Mouse (Mus musculus) CH12F3 (cell line): ENCODE measurements at regions not wholly inside any gene's neighbourhood (a gene's known extent, or its start where the extent isn't known, plus 50 kb on each side); places are given as distances from the start of the nearest gene placed in this dataset.

Experiments
- in situ Hi-C: fragments of 300-500 bp; cut with MboI; formaldehyde crosslinking; loops from 2 replicates; pipeline ENCODE4 v1.14.3; 2020; ENCODE audit warnings: low sequenced_read_pairs

DNA sequence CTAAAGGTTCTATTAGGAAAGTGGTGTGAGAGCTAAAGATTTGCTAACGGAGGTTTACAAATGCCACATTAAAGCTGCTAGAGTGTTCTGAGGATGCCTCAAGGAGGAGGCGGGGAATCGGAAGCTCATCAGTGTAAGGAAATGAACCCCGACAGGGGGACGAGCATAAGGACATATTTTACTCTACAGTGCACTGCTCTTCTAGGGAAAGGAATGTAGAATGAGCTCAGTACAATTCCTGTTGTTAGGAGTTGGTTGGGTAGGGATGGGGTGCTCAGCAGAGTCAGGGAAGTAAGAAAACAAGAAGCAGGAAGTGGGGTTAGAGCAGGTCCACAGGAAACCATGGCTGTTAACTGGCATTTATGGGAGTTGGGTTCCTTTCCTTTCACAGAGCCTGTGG, 54.6 kb downstream of the Mex3b start:
- in situ Hi-C loops: no loop called here

DNA sequence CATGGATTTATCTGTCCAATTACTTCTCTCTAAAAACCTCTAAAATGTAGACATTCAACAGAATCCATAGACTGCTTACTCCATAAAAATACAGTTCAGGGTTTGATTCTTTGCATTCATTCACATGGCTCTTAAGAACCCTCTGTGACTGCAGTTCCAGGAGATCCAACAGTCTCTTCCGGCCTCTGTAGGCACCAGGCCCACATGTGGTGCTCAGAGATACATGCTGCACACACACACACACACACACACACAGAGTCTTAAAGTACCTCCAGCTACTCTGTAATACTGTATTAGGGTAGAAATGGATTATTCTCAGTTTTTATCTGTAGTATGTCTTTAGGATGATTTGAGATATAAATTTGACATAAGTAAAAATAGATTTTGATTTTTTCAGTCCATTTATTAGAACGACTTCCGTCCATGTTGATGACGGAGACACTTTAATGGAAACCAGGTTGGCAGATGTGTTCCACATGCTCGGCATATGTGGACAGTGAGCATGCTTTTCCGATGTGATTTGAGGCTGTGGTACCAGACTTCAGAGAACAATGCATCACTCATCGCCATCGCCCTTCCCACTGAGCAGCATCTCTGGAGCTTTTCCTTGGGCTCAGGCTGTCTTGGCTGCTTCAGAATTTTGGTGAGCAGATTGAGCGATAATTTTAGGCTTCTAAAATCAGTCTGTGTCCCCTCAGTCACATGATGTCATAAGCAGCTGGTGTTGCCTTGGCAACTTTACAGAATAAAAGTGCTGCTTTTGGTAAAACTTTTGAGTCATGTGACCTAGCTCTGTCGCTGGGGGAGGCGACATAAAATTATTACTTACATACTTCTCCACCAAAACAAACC, 56.3 kb downstream of the Mex3b start:
- in situ Hi-C loops: no loop called here

DNA sequence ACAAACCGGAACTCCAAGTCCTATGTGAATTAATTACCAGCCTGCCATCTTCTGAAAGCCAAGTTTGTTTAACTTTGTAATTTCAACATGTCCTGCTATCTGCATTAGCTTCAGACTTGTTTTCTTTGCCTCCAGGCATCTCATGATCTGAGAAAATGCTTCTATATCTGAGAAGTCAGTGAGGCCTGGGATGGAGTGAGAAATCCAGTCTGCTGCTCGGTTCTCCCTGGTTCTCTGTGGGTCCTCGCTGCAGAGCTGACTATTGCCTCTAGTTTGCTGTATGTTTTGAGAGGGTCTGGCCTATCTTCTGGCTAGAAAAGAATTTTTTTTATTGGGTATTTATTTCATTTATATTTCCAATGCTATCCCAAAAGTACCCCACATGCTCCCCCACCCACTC, 57.0 kb downstream of the Mex3b start:
- in situ Hi-C loops: no loop called here

DNA sequence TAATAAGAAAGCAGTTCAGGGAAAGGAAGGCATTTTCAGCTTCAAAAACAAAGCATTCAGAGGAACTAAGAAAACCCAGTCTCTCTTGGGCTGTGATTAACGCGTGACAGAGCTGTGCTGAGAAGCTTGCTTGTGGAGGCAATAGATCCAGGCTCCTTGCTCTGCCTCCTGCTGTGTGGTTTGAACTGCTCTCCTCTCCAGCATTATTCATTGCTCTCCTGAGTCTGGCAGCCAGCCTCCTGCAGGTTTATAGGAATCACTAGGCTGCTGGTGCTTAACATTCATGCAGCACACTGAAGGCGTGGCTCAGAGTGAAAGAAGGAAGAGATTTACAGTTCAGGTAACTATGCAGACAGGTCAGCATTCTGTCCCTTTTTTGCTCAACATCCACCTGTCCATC, 71.2 kb downstream of the Mex3b start:
- in situ Hi-C loops: no loop called here

DNA sequence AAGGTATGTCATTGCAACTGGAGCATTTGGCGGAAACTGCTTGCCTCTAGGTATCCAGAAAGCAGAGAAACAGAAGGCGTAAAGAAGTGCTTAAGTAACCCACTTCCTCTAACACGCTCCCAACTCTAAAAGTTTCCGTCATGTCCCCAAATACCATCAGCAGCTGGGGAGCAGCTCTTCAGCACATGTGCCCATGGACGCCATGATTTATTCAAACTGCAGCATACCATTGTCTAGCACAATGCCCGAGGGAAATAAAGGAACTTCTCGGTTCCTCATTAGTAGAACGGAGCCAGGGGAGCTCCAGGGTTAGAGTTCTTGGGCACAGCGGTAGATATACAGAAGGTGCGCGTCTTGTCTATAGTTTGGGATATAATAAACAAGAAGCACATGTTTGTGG, 72.4 kb downstream of the Mex3b start:
- in situ Hi-C loops: no loop called here

DNA sequence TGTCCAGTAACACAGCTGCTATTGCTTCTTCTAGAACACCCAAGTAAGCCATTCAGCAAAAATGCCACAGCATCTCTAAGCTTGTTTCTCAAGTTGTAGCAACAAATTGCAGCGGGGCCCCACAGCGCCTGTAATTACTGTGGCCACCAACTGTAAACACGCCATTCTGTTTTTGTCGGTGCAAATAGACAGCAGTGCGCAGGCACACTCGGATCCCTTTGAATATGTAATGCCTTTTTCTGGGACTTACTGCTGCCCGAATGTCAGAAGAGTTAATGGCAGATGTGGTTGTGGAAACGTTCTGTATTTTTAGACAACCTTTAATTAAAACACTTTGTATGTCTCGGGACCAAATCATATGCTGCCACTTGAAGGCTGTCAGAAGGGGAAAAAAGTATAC, 76.2 kb downstream of the Mex3b start:
- in situ Hi-C loops: no loop called here

DNA sequence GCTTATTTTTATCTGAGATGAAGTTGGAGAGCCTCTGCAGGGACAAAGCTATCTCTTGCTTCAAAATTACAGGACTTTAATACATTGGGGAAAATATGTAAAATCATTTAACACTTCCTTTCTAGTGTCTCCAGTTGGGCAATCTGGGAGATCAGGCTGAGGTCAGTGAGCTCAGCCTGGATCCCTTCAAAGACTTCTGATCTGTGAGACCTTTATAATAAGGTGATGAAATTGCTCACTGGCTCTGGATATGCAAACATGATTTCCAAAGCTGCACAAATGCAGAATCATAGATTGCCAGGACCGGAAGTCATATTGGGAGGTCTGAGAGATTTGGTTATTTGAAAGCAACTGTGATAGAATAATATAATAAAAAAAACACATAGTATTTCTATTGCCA, 76.7 kb downstream of the Mex3b start:
- in situ Hi-C loops: no loop called here

DNA sequence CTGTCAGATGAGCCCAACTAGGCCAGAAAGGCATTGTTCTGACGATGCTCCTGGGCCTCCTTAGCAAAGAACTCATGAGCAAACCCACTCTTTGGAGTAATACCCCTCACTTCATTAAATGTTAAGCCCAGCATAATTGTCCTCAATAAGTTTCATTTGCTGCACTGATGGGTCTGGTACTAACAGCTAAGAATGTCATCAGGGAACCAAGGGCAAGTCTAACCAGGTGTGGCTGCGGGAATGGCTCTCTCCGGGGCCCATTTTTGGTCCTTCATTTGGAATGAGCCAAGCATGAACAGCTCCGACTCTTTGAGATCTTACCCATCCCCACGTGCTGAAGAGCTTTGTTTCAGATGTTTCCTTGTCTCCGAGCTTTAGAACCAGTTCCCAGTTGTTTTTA, 82.2 kb downstream of the Mex3b start:
- in situ Hi-C loops: no loop called here

DNA sequence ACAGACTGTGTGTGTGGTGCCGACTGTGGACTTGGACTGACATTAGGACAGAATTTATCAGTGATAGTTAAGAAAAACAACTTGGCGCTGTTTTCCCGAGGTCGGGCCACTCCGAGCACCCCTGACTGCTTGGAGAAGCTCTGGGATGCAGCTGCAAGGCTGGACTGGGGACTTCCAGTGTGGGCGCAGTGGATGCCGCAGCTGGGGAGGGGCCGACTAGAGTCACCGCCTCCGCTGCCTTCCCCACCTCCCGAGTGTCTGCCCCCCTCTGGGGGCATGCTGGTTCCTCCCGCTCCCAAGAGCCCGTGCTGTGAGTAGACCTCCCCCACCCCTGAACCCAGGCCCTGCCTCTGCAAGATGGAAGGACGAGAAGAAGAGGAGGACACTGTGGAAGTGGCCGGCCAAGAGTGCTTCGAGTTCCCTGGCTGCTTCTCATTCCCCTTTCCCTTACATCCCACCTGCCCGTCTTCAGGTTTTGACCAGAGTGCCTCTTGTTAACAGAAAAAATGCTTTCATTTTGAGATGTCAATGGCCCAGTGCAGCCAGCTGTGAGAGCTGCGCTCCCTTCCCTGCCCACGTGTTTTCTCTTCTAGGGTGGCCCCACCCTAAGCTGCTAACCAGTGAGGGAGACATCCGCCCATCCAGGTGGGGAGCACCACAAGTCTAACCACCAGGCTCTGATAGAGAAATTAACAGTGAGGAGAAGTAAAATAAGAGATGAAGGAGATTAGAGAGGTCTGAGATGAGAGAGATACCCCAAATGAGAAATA, 90.3 kb downstream of the Mex3b start:
- in situ Hi-C loops: no loop called here

DNA sequence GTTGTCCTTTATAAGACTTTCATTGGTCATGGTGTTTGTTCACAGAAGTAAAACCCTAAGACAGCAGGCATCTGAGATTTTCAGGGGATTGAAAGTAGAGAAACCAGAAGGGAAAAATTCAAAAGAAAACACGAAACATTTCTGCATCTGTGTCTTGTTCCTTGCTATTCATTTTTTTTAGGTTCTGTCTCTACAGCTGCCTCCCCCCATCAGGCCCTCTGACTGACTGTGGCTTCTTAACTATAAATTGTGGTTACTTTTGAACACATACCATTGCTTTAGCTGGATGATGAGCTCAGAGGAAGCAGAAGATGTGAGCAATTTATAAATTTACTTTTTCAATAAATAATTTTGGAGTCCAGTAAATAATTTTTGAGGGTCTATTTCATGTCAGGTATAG, 103.5 kb downstream of the Mex3b start:
- in situ Hi-C loops: no loop called here

DNA sequence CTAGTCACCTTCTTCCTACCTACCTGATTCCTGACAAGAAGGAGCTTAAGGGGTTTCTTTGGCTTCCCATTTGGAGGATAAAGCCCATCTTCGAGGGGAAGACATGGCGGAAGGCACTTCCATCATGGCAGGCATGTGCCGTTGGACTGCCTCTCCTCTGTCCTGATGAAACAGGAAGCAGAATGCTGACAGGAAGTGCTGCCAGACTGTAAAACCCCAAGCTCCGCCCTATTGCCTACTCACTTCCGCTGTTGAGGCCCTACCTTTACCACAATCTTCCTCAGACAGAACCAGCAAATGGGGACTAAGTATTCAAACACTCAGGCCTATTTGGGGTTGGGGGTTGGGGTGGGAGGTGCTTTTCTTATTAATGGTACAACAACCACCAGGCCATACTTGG, 104.1 kb downstream of the Mex3b start:
- in situ Hi-C loops: no loop called here

DNA sequence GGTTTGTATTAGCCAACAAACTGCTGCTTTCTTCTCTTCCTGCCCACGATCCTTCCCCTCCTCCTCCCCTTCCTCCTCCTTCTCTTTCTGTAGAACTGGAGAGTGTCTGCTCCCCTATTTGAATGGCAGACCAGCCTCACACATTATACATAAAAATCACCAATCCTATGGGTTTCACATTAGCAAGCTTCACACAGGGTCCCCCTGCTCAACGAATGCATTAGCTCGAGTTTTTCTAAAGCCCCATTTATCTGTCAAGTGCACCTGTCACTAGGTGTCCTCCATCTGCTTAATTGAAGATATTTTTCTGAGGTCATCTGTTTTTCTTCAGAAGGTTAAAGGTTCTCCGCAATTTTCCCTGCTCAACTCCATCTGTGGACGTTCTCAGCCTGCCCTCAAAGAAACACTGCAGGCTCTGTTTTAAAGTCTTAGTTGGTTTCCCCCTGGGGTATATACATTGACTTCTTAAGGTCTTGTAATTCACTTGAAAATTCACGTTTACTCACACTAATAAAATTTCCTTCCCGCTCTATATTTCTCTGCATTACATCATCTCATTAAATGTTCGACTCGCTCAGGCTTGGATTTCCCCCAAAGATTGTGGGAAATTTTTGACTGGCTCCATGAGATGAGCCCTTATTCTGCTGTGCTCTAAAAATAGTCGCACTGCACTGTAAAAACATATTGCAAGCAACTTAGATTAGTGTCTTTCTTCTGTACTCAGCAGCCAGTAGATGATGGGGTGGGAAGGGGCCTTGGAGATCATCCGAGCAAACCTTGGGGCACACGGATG, 105.3 kb downstream of the Mex3b start:
- in situ Hi-C loops: no loop called here

DNA sequence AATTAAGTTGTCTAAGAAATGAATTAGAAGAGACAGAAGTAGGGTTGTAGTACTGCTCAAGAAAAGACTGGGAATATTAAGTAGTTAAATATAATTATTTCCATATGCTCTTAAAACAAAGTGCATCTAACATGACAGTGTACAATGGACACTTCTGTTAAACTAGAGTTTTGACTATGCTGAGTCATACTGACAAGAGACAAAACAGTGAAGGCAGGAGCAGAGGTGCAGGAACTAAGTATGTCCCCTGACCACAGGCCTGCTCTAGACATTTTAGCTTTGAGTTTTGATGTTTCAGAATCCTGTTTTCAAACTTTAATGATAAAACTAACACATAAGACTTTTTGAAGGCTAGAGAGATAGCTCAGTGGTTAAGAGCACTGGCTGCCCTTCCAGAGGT, 123.6 kb downstream of the Mex3b start:
- in situ Hi-C loops: no loop called here

DNA sequence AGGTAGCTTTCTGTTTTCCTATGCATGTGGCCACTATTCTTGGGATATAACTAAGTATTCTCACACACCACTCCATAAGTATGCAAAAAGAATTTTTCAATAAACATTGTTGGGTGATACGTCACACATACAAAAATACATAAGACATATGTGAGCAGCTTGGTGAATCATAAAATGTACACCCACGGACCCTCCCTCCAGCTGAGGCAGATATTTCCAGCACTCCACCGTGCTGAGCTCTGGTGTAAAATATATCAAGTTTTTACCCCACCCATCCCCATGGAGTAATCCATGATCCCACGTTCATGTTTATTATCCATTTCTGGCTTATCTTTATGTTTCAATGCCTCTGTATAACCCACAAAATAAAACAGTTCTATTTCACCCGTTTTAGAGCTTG, 126.0 kb downstream of the Mex3b start:
- in situ Hi-C loops: no loop called here

DNA sequence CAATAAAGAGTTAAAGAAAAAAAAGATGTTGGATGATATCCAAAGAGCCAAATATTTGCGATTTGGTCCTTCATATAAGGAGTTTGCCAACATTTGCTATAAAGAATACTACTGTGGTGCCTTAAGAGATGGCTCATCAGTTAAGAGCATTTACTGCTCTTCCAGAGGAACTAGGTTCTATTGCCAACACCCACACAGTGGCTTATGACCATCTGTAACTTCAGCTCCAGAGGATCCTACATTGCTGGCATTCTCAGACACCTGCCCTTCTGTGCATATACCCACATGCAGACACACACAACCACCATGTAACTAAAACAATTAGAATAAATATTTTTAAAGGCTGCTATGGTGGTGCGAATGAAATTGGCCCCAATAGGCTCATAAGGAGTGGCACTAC, 131.7 kb downstream of the Mex3b start:
- in situ Hi-C loops: no loop called here

DNA sequence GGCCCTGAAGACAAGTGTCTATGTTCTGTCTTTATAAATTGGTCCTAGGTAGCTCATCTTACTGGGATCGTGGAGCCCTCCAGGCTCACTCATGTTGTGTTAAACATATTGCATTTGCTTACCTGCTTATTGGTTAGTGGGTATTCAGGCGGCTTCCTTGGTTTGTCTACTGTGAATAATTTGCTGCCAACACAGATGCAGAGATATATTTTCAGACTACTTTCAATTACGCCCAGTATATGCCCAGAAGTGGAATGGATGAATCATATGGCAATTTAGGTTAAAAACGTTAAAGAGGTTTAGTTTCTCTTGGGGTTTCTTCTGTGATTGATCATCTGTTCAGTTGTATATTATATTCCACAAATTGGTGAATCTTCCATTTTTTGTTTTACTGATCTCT, 140.4 kb downstream of the Mex3b start:
- in situ Hi-C loops: no loop called here

DNA sequence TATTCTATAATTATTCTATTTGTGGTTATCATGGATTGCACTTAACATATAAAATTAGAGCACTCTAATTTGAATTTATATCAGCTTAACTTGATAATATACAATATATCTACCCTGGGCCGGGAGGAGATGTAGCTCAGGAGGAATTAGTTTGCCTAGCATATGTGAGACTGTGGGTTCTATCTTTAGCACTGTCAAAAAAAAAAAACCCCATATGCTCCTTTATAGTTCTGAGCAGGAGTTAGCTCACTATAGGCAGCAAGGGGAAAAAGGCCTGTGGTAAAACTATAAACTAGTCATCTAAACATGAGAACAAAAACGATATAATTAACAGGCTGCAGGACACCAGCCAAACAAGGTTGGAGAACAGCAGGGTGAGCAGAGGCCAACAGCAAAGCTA, 145.0 kb downstream of the Mex3b start:
- in situ Hi-C loops: no loop called here

DNA sequence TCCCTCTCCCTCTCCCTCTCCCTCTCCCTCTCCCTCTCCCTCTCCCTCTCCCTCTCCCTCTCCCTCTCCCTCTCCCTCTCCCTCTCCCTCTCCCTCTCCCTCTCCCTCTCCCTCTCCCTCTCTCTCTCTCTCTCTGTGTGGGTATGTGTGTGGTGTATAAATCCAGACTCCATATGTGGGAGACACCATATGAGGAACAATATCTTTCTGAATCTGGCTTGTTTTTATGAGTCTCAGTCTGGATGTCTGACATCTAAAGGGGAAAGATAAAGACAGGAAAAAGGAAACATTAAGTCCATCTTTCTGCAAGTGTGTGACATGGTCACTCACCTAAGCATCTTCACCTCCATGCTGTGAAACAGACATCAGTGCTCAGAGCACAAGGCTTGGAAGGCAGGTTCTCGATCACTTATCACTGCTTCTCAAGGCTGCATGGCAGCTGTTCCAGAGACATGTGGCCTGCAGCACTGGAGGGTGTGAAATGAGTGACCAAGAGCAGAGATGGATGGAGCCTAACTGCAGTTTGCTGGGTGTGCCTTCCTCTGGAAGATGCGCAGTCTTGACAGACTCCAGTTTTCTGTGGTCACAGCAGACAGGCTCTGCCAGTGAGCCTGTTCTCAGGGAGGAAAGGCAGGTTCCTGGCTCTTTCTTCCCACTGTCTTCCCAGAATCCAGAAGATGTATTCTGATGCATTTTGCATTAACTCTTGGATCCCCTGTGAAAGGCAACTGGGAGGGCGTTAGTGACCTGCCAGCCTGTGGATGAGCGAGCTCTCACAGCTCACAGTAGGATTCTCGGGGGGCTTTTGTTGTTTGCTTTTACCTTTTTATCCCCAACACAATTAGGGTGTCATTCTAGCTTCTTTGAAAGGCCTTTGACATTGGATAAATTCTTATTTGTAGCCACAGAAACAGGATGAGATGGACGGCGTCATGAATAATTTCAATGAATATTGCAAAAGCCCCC, 147.9 kb downstream of the Mex3b start:
- in situ Hi-C loops: no loop called here

DNA sequence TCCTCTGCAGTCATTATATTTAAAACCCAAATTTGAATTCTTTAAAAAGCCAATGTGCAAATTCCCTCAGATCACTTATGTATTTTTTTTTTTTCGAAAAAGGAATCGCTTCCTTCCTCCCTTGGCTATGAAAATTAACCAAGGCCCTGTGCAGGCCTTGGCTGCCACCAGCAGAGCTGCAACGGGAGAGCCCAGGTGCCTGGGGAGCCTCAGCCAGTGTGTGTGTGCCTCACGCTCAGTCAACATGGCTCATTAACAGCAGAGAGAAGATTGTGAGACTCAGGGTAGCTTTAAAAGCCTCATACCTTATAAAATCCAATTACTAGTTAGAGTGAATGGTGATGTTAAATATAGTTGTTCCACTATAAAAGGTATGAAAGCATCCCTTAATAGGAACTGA, 148.6 kb downstream of the Mex3b start:
- in situ Hi-C loops: no loop called here

DNA sequence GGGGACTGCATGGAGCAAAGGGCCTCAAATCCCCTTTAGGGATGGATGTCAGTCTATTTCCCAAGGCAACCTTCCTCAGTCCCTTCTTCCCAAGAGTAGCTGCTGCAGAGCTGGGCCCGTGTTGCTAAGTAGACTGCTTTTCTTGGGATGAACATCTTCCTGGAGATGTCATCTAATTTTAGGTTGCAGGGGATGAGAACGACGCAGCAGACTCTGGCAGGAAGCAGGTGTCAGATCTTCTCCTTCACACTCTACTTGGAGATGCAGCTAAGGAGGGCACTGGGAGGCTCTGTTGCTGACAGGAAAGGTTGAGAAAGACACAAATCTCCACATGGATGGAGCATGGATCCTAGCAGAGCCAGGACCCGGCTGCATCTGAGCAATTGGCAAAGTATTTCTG, 149.4 kb downstream of the Mex3b start:
- in situ Hi-C loops: no loop called here

DNA sequence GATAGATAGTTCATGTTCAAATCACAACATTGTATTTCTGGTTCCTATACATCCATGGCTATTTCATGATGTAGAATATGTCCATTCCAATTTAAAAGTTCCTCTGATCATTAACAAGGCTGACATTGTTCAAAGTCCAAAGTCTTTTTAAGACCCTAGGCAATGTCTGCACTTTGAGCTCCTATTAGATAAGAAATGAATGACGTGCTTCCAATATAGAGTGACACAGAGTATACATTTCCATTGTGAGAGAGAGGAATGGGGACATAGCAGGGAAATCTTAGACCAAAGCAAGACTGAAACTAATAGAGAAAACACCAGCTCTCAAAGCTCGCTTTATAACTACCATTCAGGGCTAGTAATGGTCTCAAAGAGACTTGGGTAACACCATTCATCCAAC, 153.5 kb downstream of the Mex3b start:
- in situ Hi-C loops: no loop called here
